Mouse (Mus musculus) left cerebral cortex, adult 2 months (tissue): Measurements from ENCODE around the gene Ralgapb. TPM values are rescaled to one million over a fixed set of nuclear protein-coding genes. Genes with fewer than 3 reads are reported as not detected.

Experiments used
- DNase-seq, 2 experiments: peaks; one replicate each; pipeline ENCODE4 v3.0.0; 2021 to 2022; ENCODE audit warnings: low spot score in 2 of 2, mixed read lengths in 1 of 2; ENCODE audit errors: extremely low spot score in 1 of 2
- H3K27ac ChIP-seq: fragments of 200-600 bp; 2 replicates; pipeline ENCODE4 v1.8.1; 2022
- H3K4me3 ChIP-seq: fragments of 200-600 bp; 2 replicates; pipeline ENCODE4 v1.8.1; 2022
- CTCF ChIP-seq: fragments of 200-600 bp; IDR thresholded peaks from 2 replicates; pipeline ENCODE4 v1.8.1; 2022; ENCODE audit warnings: antibody characterized with exemption, mild to moderate bottlenecking, moderate library complexity
- intact Hi-C: fragments of 180-260 bp; cut with DNase I; formaldehyde crosslinking; loops from one replicate; pipeline ENCODE4 v1.15.1; 2025
- long read RNA-seq, 2 experiments: library from polyadenylated mRNA; stranded (forward); transcript quantifications; one replicate each; pipeline ENCODE4 v2.0.0; 2021; ENCODE audit warnings: borderline mapping rate in 2 of 2
- total RNA-seq, 2 experiments: library from RNA; stranded (reverse); gene quantifications; 2 replicates each; pipeline ENCODE4 v1.2.3; 2021

The Ralgapb gene
- total RNA-seq = 100 to 1,000 TPM; 114 to 115 TPM
- long read RNA-seq, experiment 1, full-length matches to known transcripts = 12 of 32 reads
- long read RNA-seq, experiment 1, partial matches to known transcripts = 11 of 32 reads
- long read RNA-seq, experiment 1, other reads (novel, unspliced or antisense) = 9 of 32 reads
- long read RNA-seq, experiment 2, full-length matches to known transcripts = 4 of 21 reads
- long read RNA-seq, experiment 2, partial matches to known transcripts = 12 of 21 reads
- long read RNA-seq, experiment 2, other reads (novel, unspliced or antisense) = 5 of 21 reads

DNA sequence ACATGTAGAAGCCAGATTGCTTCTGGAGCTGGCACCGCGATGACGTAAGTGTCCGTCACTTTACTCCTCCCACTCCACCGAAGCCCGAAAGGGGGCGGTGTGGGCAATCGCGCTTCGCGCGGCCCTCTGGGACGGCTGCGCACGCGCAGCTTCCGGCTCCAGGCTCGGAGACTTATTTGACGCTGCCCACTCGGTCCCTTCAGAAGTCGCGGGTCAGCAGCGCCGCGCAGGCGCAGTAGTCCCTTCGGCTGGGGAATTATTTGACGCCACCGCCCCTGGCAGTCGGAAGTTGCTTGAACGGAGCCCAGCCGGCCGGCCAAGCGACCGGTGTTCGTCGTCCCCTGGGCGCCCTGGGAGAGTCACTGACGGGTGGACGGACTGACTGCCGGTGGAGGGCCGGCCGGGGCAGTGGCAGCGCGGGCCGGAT lies at the start of gene Ralgapb:
Ralgapb (plus strand) TSS at position 254 of the 427 bp plus-strand sequence.
- peak; percentile 99 to 100 for DNase-seq
- H3K4me3 ChIP-seq = peak within 1 kb of the TSS; percentile 96
- peak; percentile 67 for TF ChIP-seq CTCF
- H3K27ac ChIP-seq = peak within 1 kb of the TSS; percentile 88
- intact Hi-C loops = no loop called here

DNA sequence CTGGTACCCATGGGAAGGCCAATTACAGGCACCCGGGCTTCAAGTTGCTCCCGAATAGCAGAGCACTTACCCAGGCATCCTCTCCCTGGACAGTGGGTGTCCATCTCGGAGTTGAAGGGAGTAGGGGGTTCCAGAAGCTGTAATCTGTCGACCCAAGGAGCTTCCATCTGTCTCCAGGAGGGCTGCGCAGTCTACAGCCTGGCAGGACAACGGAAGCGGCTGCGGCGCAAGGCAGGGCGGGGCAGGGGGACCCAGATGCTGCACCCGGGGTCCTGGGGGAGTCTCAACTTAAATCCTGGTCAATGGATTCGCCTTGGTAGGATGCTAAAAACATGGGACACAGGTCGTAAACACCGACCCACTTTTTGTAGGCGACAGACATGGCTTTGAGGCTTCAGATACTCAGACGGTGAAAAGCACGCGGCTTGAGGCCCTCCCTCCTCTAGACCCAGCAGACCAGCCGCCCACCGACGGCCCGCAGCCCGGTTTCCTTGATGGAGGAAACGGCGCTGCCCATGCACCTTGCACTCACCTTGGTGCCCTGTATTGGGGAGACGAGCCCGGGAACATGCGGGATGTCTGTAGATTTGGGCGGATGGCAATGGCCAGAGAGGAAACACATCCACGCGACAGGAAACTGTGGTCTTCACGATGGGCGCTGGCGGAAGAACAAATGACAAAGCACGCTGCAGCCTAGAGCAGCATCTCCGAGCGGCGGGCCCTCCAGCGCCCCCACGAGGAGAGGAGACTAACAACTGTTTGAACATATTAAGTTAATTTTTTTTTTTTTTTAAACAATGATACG lies 48.6 kb upstream of the Ralgapb start:
- Histone ChIP-seq H3K4me3 (peak overlapping the region; percentile 89), H3K27ac (peak overlapping the region; percentile 61)
- DNase-seq = peak; percentile 83 to 87
- intact Hi-C loops = loop anchor here (1.0 kb wide), 1 partner anchor 14 kb away; the partner anchor contains the start of gene Snhg11
- peak; percentile 91 for TF ChIP-seq CTCF

- Histone ChIP-seq H3K4me3 (peak overlapping the region; percentile 89), H3K27ac (no peak overlapping the region)
- intact Hi-C loops = loop anchor here (1.0 kb wide), 1 partner anchor 14 kb away; the partner anchor contains the start of gene Snhg11
- no peak for DNase-seq
- TF ChIP-seq CTCF = peak; percentile 16
These were observed 47.8 kb upstream of the Ralgapb start for GRCm38 (mm10) chr2:158361678-158362320.

- DNase-seq = no peak
- Histone ChIP-seq H3K4me3 (no peak overlapping the region), H3K27ac (no peak overlapping the region)
- TF ChIP-seq CTCF = no peak
- intact Hi-C loops = no loop called here
These were observed 45.5 kb upstream of the Ralgapb start for GRCm38 (mm10) chr2:158364175-158364574.

DNA sequence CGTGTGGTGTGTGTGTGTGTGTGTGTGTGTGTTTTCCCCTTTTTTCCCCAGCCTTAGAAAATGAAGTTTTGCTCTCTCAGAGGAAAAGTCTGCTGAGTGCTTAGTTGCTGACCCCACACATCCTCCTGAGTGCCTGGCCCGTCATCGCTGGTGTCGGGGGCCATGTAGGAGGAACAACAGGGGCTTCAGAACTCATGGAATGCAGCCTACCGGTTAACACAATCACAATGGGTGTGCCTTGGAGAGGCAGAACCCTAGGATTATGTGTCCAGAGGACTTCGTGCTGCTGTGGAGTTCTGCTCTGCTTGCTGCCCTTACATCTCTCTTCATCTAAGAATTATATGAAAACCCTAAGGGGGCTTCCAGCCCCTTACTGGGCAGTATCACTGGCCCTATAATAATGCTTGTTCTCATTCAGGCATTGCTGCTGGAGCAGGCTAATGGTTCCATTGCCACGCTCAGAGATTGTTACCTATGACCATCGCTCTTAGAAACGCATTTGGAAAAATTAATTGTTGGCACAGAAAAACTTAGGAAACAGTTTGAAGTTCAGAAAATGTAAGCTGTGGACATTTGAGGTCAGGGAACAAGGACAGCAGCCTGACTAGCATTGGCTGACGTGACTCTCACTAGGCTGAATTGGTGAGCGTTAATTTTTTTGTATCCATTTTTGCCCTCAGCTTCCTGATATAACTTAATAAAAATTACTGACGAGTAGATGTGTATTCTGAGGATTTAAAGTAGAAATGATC lies 44.4 kb upstream of the Ralgapb start:
- no peak for TF ChIP-seq CTCF
- H3K4me3 ChIP-seq = no peak overlapping the region
- no peak overlapping the region for H3K27ac ChIP-seq
- intact Hi-C loops = no loop called here
- DNase-seq = no peak

DNA sequence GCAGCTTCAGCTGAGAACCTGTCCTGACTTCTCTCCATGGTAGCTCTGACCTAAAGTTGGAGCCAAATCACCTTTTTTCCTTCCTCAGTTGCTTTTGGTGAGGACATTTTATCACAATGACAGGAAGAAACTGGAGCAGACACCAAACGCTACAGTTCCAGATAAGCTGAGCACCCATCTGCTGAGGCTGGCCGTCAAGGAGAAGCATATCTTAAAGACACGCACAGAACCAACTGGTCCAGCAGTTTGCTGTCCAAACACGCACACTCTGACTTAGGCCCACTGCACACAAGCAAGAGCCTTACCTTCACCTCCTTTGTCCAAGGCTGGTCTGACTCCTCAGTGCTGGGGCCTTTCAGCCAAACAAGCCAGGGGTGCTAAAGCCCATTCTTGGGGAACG lies 42.0 kb upstream of the Ralgapb start:
- Histone ChIP-seq H3K27ac (no peak overlapping the region), H3K4me3 (no peak overlapping the region)
- DNase-seq = no peak
- intact Hi-C loops = no loop called here
- no peak for TF ChIP-seq CTCF

DNA sequence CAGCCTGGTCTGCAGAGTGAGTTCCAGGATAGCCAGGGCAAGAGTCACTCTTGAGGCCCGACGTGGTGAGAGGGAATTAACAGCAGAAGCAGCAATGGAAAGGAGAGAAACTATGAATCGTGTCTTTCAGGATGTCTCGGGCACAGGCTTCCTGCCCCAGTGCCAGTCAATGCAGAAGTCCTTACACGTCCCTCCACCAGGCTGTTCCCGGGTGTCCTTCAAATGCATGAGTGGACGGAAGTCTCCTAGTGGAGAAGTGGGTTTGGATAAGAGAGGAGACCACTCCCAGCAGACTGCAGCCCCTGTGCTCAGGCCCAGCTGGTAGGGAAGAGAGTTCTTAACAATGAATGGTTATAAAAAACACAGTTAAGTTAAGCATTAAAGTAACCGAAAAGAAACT lies 41.3 kb upstream of the Ralgapb start:
- DNase-seq = no peak
- Histone ChIP-seq H3K4me3 (no peak overlapping the region), H3K27ac (no peak overlapping the region)
- intact Hi-C loops = no loop called here
- TF ChIP-seq CTCF = no peak

DNA sequence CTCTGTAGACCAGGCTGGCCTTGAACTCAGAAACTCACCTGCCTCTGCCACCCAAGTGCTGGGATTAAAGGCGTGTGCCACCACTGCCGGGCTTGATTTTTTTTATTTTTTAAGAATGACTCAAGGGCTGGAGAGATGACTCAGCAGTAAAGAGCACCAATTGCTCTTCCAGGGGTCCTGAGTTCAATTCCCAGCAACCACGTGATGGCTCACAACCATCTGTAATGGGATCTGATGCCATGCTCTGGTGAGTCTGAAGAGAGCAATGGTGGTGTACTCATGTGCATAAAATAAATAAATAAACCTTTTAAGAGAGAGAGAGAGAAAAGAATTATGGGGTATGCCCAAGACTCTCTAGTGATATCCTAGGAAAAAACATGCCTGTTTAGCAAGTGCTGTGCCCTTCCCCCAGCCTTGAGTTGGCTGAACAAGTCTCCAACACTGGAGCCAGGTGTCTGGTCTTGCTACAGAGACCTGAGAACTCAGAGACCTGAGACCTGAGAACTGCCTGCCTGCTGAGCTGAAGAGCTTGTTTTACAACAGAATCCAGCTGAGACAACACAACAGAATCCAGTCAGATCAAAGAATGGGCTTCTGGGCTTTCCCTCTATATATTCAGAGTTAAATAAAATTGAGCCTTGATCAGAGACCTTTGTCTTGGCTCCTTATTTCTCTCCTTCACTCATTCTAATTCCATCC lies 40.0 kb upstream of the Ralgapb start:
- no peak overlapping the region for H3K27ac ChIP-seq
- no peak for TF ChIP-seq CTCF
- intact Hi-C loops = no loop called here
- no peak for DNase-seq
- no peak overlapping the region for H3K4me3 ChIP-seq

GRCm38 (mm10) chr2:158370173-158370550 lies 39.5 kb upstream of the Ralgapb start:
- Histone ChIP-seq H3K27ac (no peak overlapping the region), H3K4me3 (no peak overlapping the region)
- intact Hi-C loops = no loop called here
- DNase-seq = no peak
- no peak for TF ChIP-seq CTCF

GRCm38 (mm10) chr2:158373061-158373460 lies 36.6 kb upstream of the Ralgapb start:
- no peak for TF ChIP-seq CTCF
- intact Hi-C loops = no loop called here
- H3K4me3 ChIP-seq = no peak overlapping the region
- H3K27ac ChIP-seq = no peak overlapping the region
- no peak for DNase-seq

DNA sequence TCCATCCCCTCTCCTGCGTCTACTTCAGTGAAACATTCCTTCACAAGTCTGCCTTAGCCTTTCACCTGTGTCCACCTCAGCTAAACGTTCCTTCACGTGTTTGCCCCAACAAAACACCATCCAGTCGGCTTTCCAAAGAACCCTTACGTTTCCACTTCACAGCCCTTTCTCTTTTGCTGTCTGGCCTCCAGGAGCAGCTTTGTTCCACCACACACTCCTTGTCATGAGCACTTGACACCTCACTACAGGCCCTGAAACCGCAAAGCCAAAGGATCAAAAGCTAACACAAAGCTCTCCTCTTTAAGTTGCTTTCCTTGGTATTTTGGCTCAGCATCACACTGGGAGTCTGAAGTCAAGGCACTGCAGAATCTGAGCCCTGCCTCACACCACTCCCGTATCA lies 36.1 kb upstream of the Ralgapb start:
- Histone ChIP-seq H3K4me3 (no peak overlapping the region), H3K27ac (no peak overlapping the region)
- intact Hi-C loops = no loop called here
- no peak for DNase-seq
- TF ChIP-seq CTCF = no peak
